Mouse (Mus musculus): Measurements from ENCODE around the gene Fras1.

DNA sequence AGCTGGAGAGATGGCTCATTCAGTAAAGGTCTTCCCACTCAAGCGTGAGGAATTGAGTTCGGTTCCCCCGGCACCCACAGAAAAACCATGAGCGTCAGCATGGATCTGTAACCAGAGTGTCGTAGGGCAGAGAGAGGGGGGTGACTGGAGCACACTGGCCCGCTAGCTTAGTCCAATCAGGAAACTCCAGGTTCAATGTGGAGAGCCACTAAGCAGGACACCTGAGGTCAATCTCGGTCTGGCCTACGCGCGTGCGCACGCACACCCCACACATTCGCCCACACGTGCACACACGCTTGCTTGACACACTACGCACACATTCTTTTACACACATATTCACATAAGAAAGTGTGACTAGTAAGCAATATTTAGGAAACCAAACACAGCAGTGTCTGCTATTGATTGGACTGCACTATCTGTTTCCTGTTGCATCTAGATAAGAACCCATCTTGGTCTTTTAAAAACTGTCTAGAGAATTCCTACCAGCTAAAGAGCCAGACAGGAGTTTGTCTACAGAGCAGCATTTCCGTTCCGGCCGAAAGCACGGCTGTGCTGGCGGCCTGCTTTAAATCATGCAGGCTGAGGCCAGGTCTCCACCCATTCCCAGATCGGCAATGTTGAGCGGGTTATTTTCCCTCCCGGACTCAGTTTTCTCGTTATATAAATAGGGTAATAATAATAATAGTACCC, 42.6 kb upstream of the Fras1 start:
- TF ChIP-seq EP300 (IDR thresholded peaks at IDR 0.05; ENCODE audit: insufficient read depth, low read depth, low read length), result no peak
- no peak for TF ChIP-seq CTCF (IDR thresholded peaks at IDR 0.05; ENCODE audit: low read depth, low read length)
- TF ChIP-seq POLR2A (IDR thresholded peaks at IDR 0.05; ENCODE audit: insufficient read depth, low read length), result no peak

Measured in ES-Bruce4 (cell line).